Mouse (Mus musculus) liver, embryonic 15.5 days (tissue): ENCODE measurements at regions not wholly inside any gene's neighbourhood (a gene's known extent, or its start where the extent isn't known, plus 50 kb on each side); places are given as distances from the start of the nearest gene placed in this dataset.

ENCODE experiments used
- ATAC-seq: fragments of 200-750 bp; cut with Nextera tagmentation; 2 replicates; pipeline ENCODE4 v1.8.0; 2017; ENCODE audit warnings: moderate number of reproducible peaks, mild to moderate bottlenecking, moderate library complexity; ENCODE audit not compliant: insufficient read depth
- H3K27ac ChIP-seq: fragments of 300-500 bp; sonication (generic); replicated peaks from 2 replicates; pipeline ENCODE4 v1.5.1; 2015; ENCODE audit warnings: mild to moderate bottlenecking, inconsistent platforms
- H3K27me3 ChIP-seq: fragments of 300-500 bp; sonication (generic); 2 replicates; pipeline ENCODE4 v1.6.1; 2015; ENCODE audit warnings: mild to moderate bottlenecking, inconsistent platforms
- H3K36me3 ChIP-seq: fragments of 300-500 bp; sonication (generic); replicated peaks from 2 replicates; pipeline ENCODE4 v1.6.1; 2015; ENCODE audit warnings: moderate library complexity, mild to moderate bottlenecking, inconsistent platforms
- H3K4me1 ChIP-seq: fragments of 300-500 bp; sonication (generic); replicated peaks from 2 replicates; pipeline ENCODE4 v1.6.1; 2015; ENCODE audit warnings: inconsistent platforms
- H3K4me2 ChIP-seq: fragments of 300-500 bp; sonication (generic); 2 replicates; pipeline ENCODE4 v1.6.1; 2015; ENCODE audit warnings: moderate library complexity, mild to moderate bottlenecking, inconsistent platforms
- H3K4me3 ChIP-seq: fragments of 300-500 bp; sonication (generic); replicated peaks from 2 replicates; pipeline ENCODE4 v1.5.1; 2015; ENCODE audit warnings: mild to moderate bottlenecking, inconsistent platforms
- H3K9ac ChIP-seq: fragments of 300-500 bp; sonication (generic); 2 replicates; pipeline ENCODE4 v1.6.1; 2015; ENCODE audit warnings: moderate library complexity, mild to moderate bottlenecking, inconsistent platforms
- H3K9me3 ChIP-seq: fragments of 300-500 bp; sonication (generic); replicated peaks from 2 replicates; pipeline ENCODE4 v1.6.1; 2016; ENCODE audit warnings: inconsistent platforms
- WGBS: fragments of 180-500 bp; shearing (Covaris S2); methylation state at CpG from one replicate; pipeline ENCODE4 v1.1.7; 2015; ENCODE audit warnings: mixed read lengths; ENCODE audit not compliant: insufficient replicate concordance; 5-methylcytosine and 5-hydroxymethylcytosine counted together

GRCm38 (mm10) chr6:31707256-31707655, 143.5 kb upstream of the Podxl start:
- Histone ChIP-seq H3K4me2 (no peak overlapping the region), H3K9me3 (no peaks in the 10 kb centered on the region), H3K4me1 (no peaks in the 10 kb centered on the region), H3K4me3 (no peak overlapping the region), H3K36me3 (no peaks in the 10 kb centered on the region), H3K27ac (no peak overlapping the region), H3K9ac (no peak overlapping the region), H3K27me3 (0 out of 2 replicates have a peak, but pooled peaks cover 4% of the 10 kb centered on the region)
- no peak for ATAC-seq
- 54% methylated on average over 3 of the region's 3 CpGs for WGBS

GRCm38 (mm10) chr6:31704191-31704590, 140.4 kb upstream of the Podxl start:
- H3K36me3 ChIP-seq: no peaks in the 10 kb centered on the region
- 59% methylated on average over 6 of the region's 6 CpGs for WGBS
- H3K4me2 ChIP-seq: no peak overlapping the region
- H3K27ac ChIP-seq: no peak overlapping the region
- H3K9me3 ChIP-seq: no peaks in the 10 kb centered on the region
- no peaks in the 10 kb centered on the region for H3K4me1 ChIP-seq
- H3K4me3 ChIP-seq: no peak overlapping the region
- no peak for ATAC-seq
- 0 out of 2 replicates have a peak, but pooled peaks cover 4% of the 10 kb centered on the region for H3K27me3 ChIP-seq
- H3K9ac ChIP-seq: no peak overlapping the region

GRCm38 (mm10) chr6:31702931-31703330, 139.2 kb upstream of the Podxl start:
- Histone ChIP-seq H3K4me2 (no peak overlapping the region), H3K36me3 (no peaks in the 10 kb centered on the region), H3K4me1 (no peaks in the 10 kb centered on the region), H3K9ac (no peak overlapping the region), H3K4me3 (no peak overlapping the region), H3K9me3 (no peaks in the 10 kb centered on the region), H3K27me3 (0 out of 2 replicates have a peak, but pooled peaks cover 4% of the 10 kb centered on the region), H3K27ac (no peak overlapping the region)
- 34% methylated on average over 7 of the region's 7 CpGs for WGBS
- ATAC-seq: no peak

GRCm38 (mm10) chr6:31695885-31696284, 132.1 kb upstream of the Podxl start:
- no peak overlapping the region for H3K9ac ChIP-seq
- H3K27ac ChIP-seq: no peak overlapping the region

GRCm38 (mm10) chr6:31693047-31693446, 129.3 kb upstream of the Podxl start:
- no peak overlapping the region for H3K9ac ChIP-seq
- no peak for ATAC-seq
- no peak overlapping the region for H3K4me2 ChIP-seq
- no peak overlapping the region for H3K27ac ChIP-seq
- H3K36me3 ChIP-seq: no peaks in the 10 kb centered on the region
- H3K27me3 ChIP-seq: no peaks in the 10 kb centered on the region
- no peak overlapping the region for H3K4me3 ChIP-seq
- 12% methylated on average over 1 of the region's 1 CpGs for WGBS
- H3K9me3 ChIP-seq: no peaks in the 10 kb centered on the region
- H3K4me1 ChIP-seq: no peaks in the 10 kb centered on the region

More at GRCm38 (mm10) chr6:31695885-31696284, 132.1 kb upstream of the Podxl start:
- no peak for ATAC-seq
- 39% methylated on average over 3 of the region's 3 CpGs for WGBS
- H3K9me3 ChIP-seq: no peaks in the 10 kb centered on the region
- H3K27me3 ChIP-seq: no peaks in the 10 kb centered on the region
- H3K36me3 ChIP-seq: no peaks in the 10 kb centered on the region
- no peak overlapping the region for H3K4me2 ChIP-seq
- no peak overlapping the region for H3K4me3 ChIP-seq
- H3K4me1 ChIP-seq: no peaks in the 10 kb centered on the region

- 57% methylated on average over 6 of the region's 6 CpGs for WGBS
- no peak for ATAC-seq
- H3K4me3 ChIP-seq: no peak overlapping the region
These were observed 128.2 kb upstream of the Podxl start for GRCm38 (mm10) chr6:31692024-31692423.

GRCm38 (mm10) chr6:31680101-31680500, 116.3 kb upstream of the Podxl start:
- Histone ChIP-seq H3K27me3 (no peaks in the 10 kb centered on the region), H3K4me3 (no peak overlapping the region), H3K9ac (no peak overlapping the region), H3K36me3 (no peaks in the 10 kb centered on the region), H3K27ac (no peak overlapping the region), H3K9me3 (no peaks in the 10 kb centered on the region), H3K4me2 (no peak overlapping the region), H3K4me1 (no peaks in the 10 kb centered on the region)
- 39% methylated on average over 2 of the region's 2 CpGs for WGBS
- no peak for ATAC-seq

More at GRCm38 (mm10) chr6:31692024-31692423, 128.2 kb upstream of the Podxl start:
- H3K36me3 ChIP-seq: no peaks in the 10 kb centered on the region
- no peak overlapping the region for H3K4me2 ChIP-seq
- H3K27ac ChIP-seq: no peak overlapping the region
- H3K4me1 ChIP-seq: no peaks in the 10 kb centered on the region
- H3K9ac ChIP-seq: no peak overlapping the region
- H3K9me3 ChIP-seq: no peaks in the 10 kb centered on the region
- H3K27me3 ChIP-seq: no peaks in the 10 kb centered on the region

- H3K9ac ChIP-seq: no peak overlapping the region
- no peaks in the 10 kb centered on the region; the same call in 1 of the 2 replicates for H3K27me3 ChIP-seq
- 0 out of 2 replicates have a peak, but pooled peaks cover 5% of the 10 kb centered on the region for H3K9me3 ChIP-seq
- WGBS: 32% methylated on average over 17 of the region's 17 CpGs
- no peak overlapping the region for H3K27ac ChIP-seq
- ATAC-seq: no peak
- H3K4me2 ChIP-seq: no peak overlapping the region
- peaks cover 4% of the 10 kb centered on the region; the same call in 1 of the 2 replicates for H3K4me1 ChIP-seq
- H3K36me3 ChIP-seq: no peaks in the 10 kb centered on the region
- H3K4me3 ChIP-seq: no peak overlapping the region
These were observed 102.1 kb upstream of the Podxl start for GRCm38 (mm10) chr6:31665671-31666486.

GRCm38 (mm10) chr6:31664495-31664894, 100.7 kb upstream of the Podxl start:
- no peak overlapping the region for H3K4me3 ChIP-seq
- 0 out of 2 replicates have a peak, but pooled peaks cover 5% of the 10 kb centered on the region for H3K9me3 ChIP-seq
- peaks cover 18% of the 10 kb centered on the region for H3K4me1 ChIP-seq
- H3K9ac ChIP-seq: no peak overlapping the region
- no peaks in the 10 kb centered on the region for H3K36me3 ChIP-seq
- no peaks in the 10 kb centered on the region; the same call in 1 of the 2 replicates for H3K27me3 ChIP-seq
- ATAC-seq: no peak
- no peak overlapping the region for H3K27ac ChIP-seq
- WGBS: 18% methylated on average over 7 of the region's 7 CpGs
- no peak overlapping the region for H3K4me2 ChIP-seq

GRCm38 (mm10) chr6:31660778-31661177, 97.0 kb upstream of the Podxl start:
- H3K27ac ChIP-seq: peak overlapping the region; percentile 91
- H3K4me3 ChIP-seq: no peak overlapping the region
- WGBS: 12% methylated on average over 8 of the region's 8 CpGs
- peak overlapping the region; percentile 37; the same call in 1 of the 2 replicates for H3K4me2 ChIP-seq
- no peaks in the 10 kb centered on the region; the same call in 1 of the 2 replicates for H3K27me3 ChIP-seq
- H3K9me3 ChIP-seq: no peaks in the 10 kb centered on the region
- no peaks in the 10 kb centered on the region for H3K36me3 ChIP-seq
- no peak for ATAC-seq
- H3K4me1 ChIP-seq: peaks cover 46% of the 10 kb centered on the region
- H3K9ac ChIP-seq: no peak overlapping the region

- H3K9me3 ChIP-seq: no peaks in the 10 kb centered on the region
- no peak overlapping the region for H3K9ac ChIP-seq
- no peaks in the 10 kb centered on the region for H3K36me3 ChIP-seq
- H3K4me3 ChIP-seq: no peak overlapping the region
- WGBS: 53% methylated on average over 4 of the region's 4 CpGs
- no peaks in the 10 kb centered on the region; the same call in 1 of the 2 replicates for H3K27me3 ChIP-seq
- peaks cover 46% of the 10 kb centered on the region for H3K4me1 ChIP-seq
- 0 out of 2 replicates have a peak overlapping the region, but pooled peaks have one; percentile 37 for H3K4me2 ChIP-seq
- peak overlapping the region; percentile 91 for H3K27ac ChIP-seq
- no peak for ATAC-seq
These were observed 96.1 kb upstream of the Podxl start for GRCm38 (mm10) chr6:31659901-31660300.
